Mouse (Mus musculus) embryonic fibroblast, embryonic 13.5 days (primary cell): ENCODE results near the gene Hoxb5.

ENCODE experiments used
- CTCF ChIP-seq: IDR thresholded peaks from 2 replicates; pipeline ENCODE4 v1.5.1; 2011; ENCODE audit warnings: mild to moderate bottlenecking, control low read depth, low read length, moderate library complexity, borderline replicate concordance; ENCODE audit not compliant: insufficient read depth
- POLR2A ChIP-seq: IDR thresholded peaks from 2 replicates; pipeline ENCODE4 v1.6.1; 2011; ENCODE audit warnings: low read depth, mild to moderate bottlenecking, control low read depth, low read length, moderate library complexity

DNA sequence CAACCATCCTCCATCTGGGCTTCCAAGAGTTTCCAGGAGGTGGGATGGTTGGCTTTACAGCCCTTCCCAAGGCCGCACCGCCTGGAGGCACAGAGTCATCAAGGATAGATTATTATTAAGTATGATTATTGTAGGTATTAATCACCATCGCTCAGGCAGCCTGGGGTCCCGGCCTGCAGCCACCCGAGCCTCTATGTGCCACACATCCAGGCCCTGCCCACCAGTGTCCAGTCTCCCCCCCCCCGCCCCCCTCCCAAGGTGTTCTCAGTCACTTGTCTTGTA, 41.7 kb downstream of the Hoxb5 start:
- TF ChIP-seq POLR2A = no peak
- no peak for TF ChIP-seq CTCF
